Mouse (Mus musculus) gastrocnemius, postnatal 36 days (tissue): ENCODE data around the gene Pycard. TPM values are rescaled to one million over a fixed set of nuclear protein-coding genes. Genes with fewer than 3 reads are reported as not detected.
"Not testable (repeated sequence)": the region's sequence is repeated elsewhere in the genome, so short reads cannot be mapped to it uniquely, and the experiment has no call there.

ENCODE experiments used
- DNase-seq, 2 experiments: peaks; one replicate each; pipeline ENCODE4 v3.0.0; 2022
- intact Hi-C: fragments of 180-260 bp; cut with DNase I; formaldehyde crosslinking; loops from one replicate; pipeline ENCODE4 v1.15.1; 2025
- long read RNA-seq, 2 experiments: library from polyadenylated mRNA; stranded (forward); transcript quantifications; one replicate each; pipeline ENCODE4 v2.0.0; 2021
- total RNA-seq, 2 experiments: library from RNA; stranded (reverse); gene quantifications; 2 replicates each; pipeline ENCODE4 v1.2.3; 2021

Gene Pycard
- total RNA-seq, result 1 to 10 TPM; 1.2 to 1.6 TPM
- long read RNA-seq, experiment 1, partial matches to known transcripts, result 0 of 2 reads
- long read RNA-seq, experiment 1, other reads (novel, unspliced or antisense), result 0 of 2 reads
- long read RNA-seq, experiment 2, partial matches to known transcripts, result 0 of 4 reads
- long read RNA-seq, experiment 2, other reads (novel, unspliced or antisense), result 0 of 4 reads

GRCm38 (mm10) chr7:127993341-127993977 lies at the start of gene Pycard:
Gene Pycard (minus strand): TSS chr7:127993867.
- DNase-seq, result no peak
- intact Hi-C loops, result no loop called here

GRCm38 (mm10) chr7:128042161-128042820 lies 48.6 kb upstream of the Pycard start:
- intact Hi-C loops, DNase-seq: not testable (repeated sequence)

GRCm38 (mm10) chr7:128033616-128034015 lies 39.9 kb upstream of the Pycard start:
- intact Hi-C loops, result no loop called here
- no peak for DNase-seq

GRCm38 (mm10) chr7:128032989-128033293 lies 39.3 kb upstream of the Pycard start:
- intact Hi-C loops, result no loop called here
- no peak for DNase-seq

- no peak for DNase-seq
- intact Hi-C loops, result no loop called here
Measured at GRCm38 (mm10) chr7:128032290-128032988, 38.8 kb upstream of the Pycard start.

GRCm38 (mm10) chr7:128031403-128031976 lies 37.8 kb upstream of the Pycard start:
- DNase-seq, result no peak
- intact Hi-C loops, result no loop called here

GRCm38 (mm10) chr7:128025381-128025780 lies 31.7 kb upstream of the Pycard start:
- DNase-seq, result no peak
- intact Hi-C loops, result no loop called here

GRCm38 (mm10) chr7:128024932-128025331 lies 31.3 kb upstream of the Pycard start:
- DNase-seq, result no peak
- intact Hi-C loops, result no loop called here

- intact Hi-C loops, result no loop called here
Measured at GRCm38 (mm10) chr7:128024364-128024763, 30.7 kb upstream of the Pycard start.

GRCm38 (mm10) chr7:128023565-128023964 lies 29.9 kb upstream of the Pycard start:
- DNase-seq, result no peak
- intact Hi-C loops, result no loop called here

More at GRCm38 (mm10) chr7:128024364-128024763, 30.7 kb upstream of the Pycard start:
- DNase-seq, result no peak

- DNase-seq, result no peak
- intact Hi-C loops, result no loop called here
Measured at GRCm38 (mm10) chr7:128022974-128023373, 29.3 kb upstream of the Pycard start.

- intact Hi-C loops, result no loop called here
- DNase-seq, result no peak
Measured at GRCm38 (mm10) chr7:128019187-128019586, 25.5 kb upstream of the Pycard start.

- intact Hi-C loops, result no loop called here
- no peak for DNase-seq
Measured at GRCm38 (mm10) chr7:128018275-128018674, 24.6 kb upstream of the Pycard start.

GRCm38 (mm10) chr7:128016650-128017049 lies 23.0 kb upstream of the Pycard start:
- intact Hi-C loops, result no loop called here
- DNase-seq, result no peak

- intact Hi-C loops, DNase-seq: not testable (repeated sequence)
Measured at GRCm38 (mm10) chr7:128016134-128016533, 22.5 kb upstream of the Pycard start.

GRCm38 (mm10) chr7:128013116-128013515 lies 19.4 kb upstream of the Pycard start:
- no peak for DNase-seq
- intact Hi-C loops, result no loop called here

GRCm38 (mm10) chr7:128012136-128012780 lies 18.6 kb upstream of the Pycard start:
- intact Hi-C loops, result no loop called here
- no peak for DNase-seq

- intact Hi-C loops, result loop anchor here (5.0 kb wide), 1 partner anchor 197 kb away; the partner anchor contains the start of gene Cox6a2
- DNase-seq, result no peak
Measured at GRCm38 (mm10) chr7:128009715-128010340, 16.2 kb upstream of the Pycard start.

GRCm38 (mm10) chr7:128006193-128006592 lies 12.5 kb upstream of the Pycard start:
- no peak for DNase-seq
- intact Hi-C loops, result loop anchor here (5.0 kb wide), 1 partner anchor 201 kb away; the partner anchor contains the start of gene Cox6a2
